Mouse (Mus musculus): Measurements from ENCODE around the gene Gpr176.

Gpr176 gene

GRCm38 (mm10) chr2:118372901-118373571 lies at the start of gene Gpr176:
TSS of gene Gpr176 (minus strand) at chr2:118373419.
- no peak for DNase-seq (ENCODE audit: low spot score)

- no peak for DNase-seq (ENCODE audit: low spot score)
Observed at GRCm38 (mm10) chr2:118422385-118422784, 49.2 kb upstream of the Gpr176 start.

GRCm38 (mm10) chr2:118421951-118422350 lies 48.7 kb upstream of the Gpr176 start:
- DNase-seq (ENCODE audit: low spot score): no peak

GRCm38 (mm10) chr2:118418076-118418475 lies 44.9 kb upstream of the Gpr176 start:
- DNase-seq (ENCODE audit: low spot score): no peak

GRCm38 (mm10) chr2:118415601-118416355 lies 42.6 kb upstream of the Gpr176 start:
- no peak for DNase-seq (ENCODE audit: low spot score)

GRCm38 (mm10) chr2:118412821-118413220 lies 39.6 kb upstream of the Gpr176 start:
- no peak for DNase-seq (ENCODE audit: low spot score)

- no peak for DNase-seq (ENCODE audit: low spot score)
Observed at GRCm38 (mm10) chr2:118408336-118408895, 35.2 kb upstream of the Gpr176 start.

DNA sequence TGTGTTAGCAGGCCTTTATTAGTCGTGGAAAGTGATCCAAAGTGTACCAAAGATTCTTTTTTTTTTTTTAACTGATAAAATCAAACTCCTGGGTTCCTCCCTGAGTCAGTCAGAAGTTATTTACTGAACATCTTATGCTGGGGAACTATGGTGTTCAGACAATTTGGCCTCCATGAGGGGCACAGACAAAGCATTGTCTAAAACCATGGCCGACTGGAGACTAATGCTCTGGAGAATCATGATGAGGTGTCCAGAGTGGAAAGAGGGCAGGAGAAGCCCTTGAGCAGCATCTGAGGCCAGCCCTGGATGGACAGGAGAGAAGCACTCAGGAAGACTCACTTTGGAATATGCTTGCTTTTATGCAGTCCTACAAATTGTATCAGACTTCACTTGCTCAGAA lies 33.6 kb upstream of the Gpr176 start:
- no peak for DNase-seq (ENCODE audit: low spot score)

DNA sequence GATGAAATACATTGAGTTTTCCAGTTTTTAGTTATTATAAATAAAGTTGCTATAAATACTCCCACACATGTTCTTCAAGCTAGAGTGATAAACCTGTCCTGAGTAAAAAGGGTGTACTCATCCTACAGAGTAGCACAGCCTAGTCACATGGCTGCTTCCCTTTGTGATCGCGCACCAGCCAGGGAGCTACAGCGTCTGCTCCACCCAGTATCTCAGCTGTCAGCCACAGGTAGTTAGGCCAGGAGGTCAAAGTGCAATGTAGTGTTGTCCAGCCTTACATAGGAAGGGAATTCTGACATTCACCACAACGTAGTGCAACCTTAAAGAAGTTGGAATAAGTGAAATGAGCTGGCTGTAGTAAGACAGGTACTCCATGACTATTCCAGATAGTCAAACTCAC lies 32.3 kb upstream of the Gpr176 start:
- no peak for DNase-seq (ENCODE audit: low spot score)

DNA sequence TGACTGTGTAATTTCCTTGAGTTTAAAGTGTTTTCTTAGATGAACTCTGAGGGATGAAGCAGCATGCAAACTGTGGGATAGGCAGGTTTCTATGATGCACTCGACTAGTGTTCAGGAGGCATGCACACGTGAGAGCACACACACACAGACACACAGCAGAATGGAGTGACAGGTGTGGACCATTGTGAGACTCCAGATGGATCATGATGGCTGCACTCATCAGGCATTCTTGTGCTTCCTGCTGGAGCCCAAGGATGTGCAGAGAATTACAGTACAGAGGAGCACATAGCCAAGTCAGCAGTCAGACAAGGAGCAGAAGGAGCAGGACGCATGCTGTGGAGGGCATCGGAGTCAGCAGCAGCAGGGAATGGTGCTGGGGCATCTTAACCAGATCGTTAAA lies 31.1 kb upstream of the Gpr176 start:
- DNase-seq (ENCODE audit: low spot score): no peak

DNA sequence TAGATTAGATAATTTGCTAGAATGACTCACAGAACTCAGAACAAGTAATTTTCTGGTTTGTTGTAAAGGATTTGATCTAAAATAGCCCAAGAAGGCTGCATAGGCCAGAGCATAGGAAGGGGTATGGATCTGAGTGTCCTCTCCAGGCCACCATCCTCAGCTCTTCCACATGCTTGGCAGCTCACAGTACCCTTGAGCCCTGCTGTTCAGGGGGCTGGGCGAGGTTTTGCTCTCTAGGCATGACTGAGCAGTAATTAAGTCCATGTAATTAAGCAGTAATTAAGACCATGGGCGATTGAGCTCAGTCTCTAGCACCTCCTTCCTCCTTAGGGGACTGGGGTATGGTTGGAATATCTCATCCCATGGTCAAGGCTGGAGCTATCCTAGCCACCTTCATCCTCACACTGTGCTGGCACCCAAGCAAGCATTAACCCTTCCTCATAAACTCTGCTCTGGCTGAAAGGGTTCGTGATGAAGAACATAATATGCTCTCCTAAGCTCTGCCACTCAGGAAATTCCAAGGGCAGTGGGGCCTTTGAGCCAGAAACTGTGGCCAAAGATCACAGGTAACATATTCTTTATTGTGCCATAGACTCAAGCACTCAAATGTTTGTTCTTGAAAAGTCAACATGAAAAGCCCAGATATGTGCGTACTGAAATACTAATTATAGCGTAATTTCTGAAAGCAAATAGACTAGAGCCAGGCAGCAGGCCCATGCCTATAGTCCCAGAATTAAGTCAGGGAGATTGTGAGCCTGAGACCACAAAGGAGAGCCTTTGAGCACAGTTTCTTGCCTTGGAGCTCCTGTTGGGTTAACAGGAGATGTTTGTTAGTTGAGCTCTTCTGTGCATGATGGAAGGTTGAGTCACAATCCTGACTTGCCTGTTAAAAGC lies 28.9 kb upstream of the Gpr176 start:
- DNase-seq (ENCODE audit: low spot score): no peak

GRCm38 (mm10) chr2:118399751-118400150 lies 26.5 kb upstream of the Gpr176 start:
- DNase-seq (ENCODE audit: low spot score): no peak

- no peak for DNase-seq (ENCODE audit: low spot score)
Observed at GRCm38 (mm10) chr2:118391201-118391600, 18.0 kb upstream of the Gpr176 start.

DNA sequence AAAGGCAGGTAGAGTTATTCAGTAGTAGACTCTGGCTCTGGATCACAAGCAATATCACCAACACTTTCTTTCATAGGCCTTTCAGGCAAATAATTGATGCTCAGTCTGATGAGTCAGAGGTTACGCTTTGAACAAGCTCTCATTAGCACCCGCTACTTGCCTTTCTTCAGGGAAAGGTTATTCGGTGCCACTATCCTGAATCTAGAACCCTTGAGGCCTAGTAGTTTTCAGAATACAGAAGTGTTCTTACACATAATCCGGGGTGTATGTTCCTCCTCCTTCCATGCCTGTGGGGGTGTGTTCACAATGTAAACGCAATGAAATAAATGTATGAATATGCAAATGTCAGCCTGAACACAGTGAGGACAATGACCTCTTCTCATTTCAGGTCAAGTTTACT lies 16.9 kb upstream of the Gpr176 start:
- DNase-seq (ENCODE audit: low spot score): no peak

DNA sequence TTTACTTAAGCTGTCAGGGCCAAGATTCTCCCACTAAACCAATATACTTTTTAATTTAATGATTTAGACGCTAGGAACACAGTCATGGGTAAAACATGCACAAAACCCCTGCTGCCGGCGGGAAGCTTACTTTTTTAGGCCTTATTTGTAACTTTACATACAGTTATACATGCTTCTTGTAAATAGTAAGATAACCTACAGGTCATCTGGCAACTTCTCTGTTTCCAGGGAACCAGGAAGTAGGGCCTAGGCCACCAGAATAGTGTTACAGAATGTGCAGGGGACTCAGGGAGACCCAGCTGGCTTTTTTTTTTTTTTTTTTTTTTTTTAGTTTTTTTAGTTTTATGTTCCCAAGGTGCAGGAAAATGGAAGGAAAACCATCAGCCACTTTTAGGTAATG lies 16.4 kb upstream of the Gpr176 start:
- DNase-seq (ENCODE audit: low spot score): no peak

DNA sequence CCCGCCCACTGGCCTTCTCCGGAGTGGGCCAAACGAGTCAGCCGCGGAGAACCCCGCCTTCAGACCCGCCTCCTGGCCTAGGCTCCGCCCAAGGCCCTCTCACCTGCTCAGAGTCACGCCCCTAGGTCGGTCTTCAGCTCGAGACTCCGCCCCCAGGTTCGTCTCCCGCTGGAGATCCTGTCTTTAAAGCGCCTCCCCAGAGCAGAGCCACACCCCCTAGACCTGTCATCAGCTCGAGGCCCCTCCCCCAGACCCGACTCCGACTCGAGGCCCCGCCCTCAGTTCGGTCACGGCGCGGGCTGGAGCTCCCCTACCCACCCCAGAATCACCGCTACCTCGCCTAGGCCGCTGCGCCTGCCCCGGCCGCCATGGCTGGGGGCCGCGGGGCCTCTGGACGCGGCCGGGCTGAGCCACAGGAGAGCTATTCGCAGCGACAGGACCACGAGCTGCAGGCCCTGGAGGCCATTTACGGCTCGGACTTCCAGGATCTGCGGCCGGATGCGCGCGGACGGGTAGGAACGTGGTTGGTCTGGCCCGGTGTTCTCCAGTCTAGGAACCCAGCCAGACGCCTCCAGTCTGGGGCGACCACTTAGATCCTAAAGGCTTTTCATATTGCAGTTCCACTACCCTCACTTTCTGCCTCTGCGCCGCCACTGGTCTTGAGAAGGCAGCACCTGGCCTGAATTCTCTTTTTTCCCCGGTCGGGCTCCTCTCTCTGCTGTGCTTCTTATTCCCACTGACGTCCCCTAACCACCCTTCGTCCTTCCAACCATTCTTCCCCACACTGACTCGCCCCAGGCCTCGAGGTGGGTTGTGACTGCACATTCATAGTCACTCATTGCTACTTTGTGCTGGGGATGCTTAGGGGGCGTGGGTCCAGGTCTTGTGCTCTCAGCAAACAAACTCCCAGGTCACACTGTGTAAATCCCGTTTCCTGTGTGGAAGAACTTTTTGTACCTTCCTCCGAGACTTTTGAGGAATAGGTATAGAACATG lies 15.4 kb upstream of the Gpr176 start, which contains the start of gene Eif2ak4:
Gene Eif2ak4, plus strand, starts transcription at position 278 of the 995 bp plus-strand sequence.
- DNase-seq (ENCODE audit: low spot score): peak; percentile 99

DNA sequence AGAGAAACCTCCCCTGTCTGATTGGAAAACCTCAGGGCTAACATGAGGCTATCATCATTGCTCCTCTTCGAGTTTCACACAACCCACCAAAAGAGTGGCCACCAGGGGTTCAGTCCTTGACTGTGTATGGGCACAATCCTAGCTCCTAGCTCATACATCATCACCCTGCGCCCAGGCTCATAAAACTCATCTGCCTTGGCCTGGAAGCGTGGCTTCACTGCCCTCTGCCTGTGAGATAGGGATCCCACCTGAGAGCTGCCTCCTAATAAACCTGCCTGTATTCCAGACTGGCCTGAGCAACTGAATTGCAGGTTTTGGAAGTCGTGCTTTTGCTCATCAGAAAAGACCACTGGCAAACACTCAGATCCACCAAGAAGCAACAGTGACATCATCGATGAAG lies 10.2 kb upstream of the Gpr176 start:
- DNase-seq (ENCODE audit: low spot score): no peak

DNA sequence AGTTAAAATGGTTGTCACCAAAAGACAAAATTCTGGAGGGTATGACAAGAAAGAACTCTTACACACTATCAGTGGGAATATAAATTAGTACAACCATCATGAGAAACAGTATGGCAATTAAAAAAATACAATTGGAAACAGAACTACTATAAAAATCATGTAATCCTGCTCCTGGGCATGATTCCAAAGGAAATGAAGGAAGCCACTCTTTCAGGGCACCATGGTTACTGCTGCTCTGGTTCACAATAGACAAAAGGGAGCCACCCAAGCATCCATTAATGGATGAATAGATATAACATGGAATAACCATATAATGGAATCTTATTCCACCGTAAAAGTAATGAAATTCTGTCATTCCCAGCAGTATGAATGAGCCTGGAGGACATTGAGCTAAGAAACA lies 6.5 kb upstream of the Gpr176 start:
- DNase-seq (ENCODE audit: low spot score): no peak

DNA sequence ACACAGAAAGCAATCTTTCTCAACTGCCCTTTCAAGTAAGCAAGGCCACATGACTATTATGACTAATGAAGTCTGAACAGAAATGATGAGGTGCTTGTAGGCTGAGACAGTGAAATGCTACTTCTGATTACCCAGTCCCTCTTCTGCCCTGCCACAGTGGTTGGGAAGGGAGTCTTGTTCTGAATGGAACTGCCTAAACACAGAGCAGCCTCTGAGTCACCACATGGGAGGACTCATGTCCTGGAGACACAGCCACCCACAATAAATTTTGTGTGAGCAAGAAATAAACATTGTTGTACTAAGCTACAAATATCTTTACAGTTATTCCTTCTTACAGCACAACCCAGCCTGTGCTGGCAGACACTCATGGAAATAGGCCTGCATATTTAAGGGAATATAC lies 2.7 kb upstream of the Gpr176 start:
- DNase-seq (ENCODE audit: low spot score): no peak

GRCm38 (mm10) chr2:118375522-118375921 lies 2.3 kb upstream of the Gpr176 start:
- no peak for DNase-seq (ENCODE audit: low spot score)
